Mouse (Mus musculus) heart, adult 2 months (tissue): ENCODE measurements at regions not wholly inside any gene's neighbourhood (a gene's known extent, or its start where the extent isn't known, plus 50 kb on each side); places are given as distances from the start of the nearest gene placed in this dataset.

Experiments used
- DNase-seq, 2 experiments: peaks; one replicate each; pipeline ENCODE4 v3.0.0; 2021
- H3K27ac ChIP-seq: fragments of 200-600 bp; 2 replicates; pipeline ENCODE4 v1.8.1; 2022
- H3K27me3 ChIP-seq: fragments of 200-500 bp; 2 replicates; pipeline ENCODE4 v1.6.1; 2012; ENCODE audit warnings: mild to moderate bottlenecking, low read length, inconsistent platforms, mixed read lengths; ENCODE audit not compliant: control insufficient read depth, insufficient read depth
- H3K36me3 ChIP-seq: fragments of 200-500 bp; 2 replicates; pipeline ENCODE4 v1.6.1; 2012; ENCODE audit warnings: low read length, inconsistent platforms; ENCODE audit not compliant: control insufficient read depth, insufficient read depth
- H3K4me1 ChIP-seq: fragments of 200-500 bp; 2 replicates; pipeline ENCODE4 v1.6.1; 2011; ENCODE audit warnings: low read length; ENCODE audit not compliant: control insufficient read depth, insufficient read depth
- H3K4me3 ChIP-seq: fragments of 200-600 bp; 2 replicates; pipeline ENCODE4 v1.8.1; 2022
- H3K79me2 ChIP-seq: fragments of 200-500 bp; replicated peaks from 2 replicates; pipeline ENCODE4 v1.6.1; 2012; ENCODE audit warnings: mild to moderate bottlenecking, inconsistent platforms, low read length, moderate library complexity, mixed read lengths; ENCODE audit not compliant: control insufficient read depth, insufficient read depth
- H3K9ac ChIP-seq: fragments of 200-500 bp; 2 replicates; pipeline ENCODE4 v1.6.1; 2012; ENCODE audit warnings: low read depth, mild to moderate bottlenecking, control low read depth, inconsistent platforms, low read length, mixed read lengths
- CTCF ChIP-seq: fragments of 200-600 bp; IDR thresholded peaks from 2 replicates; pipeline ENCODE4 v1.8.1; 2022; ENCODE audit warnings: antibody characterized with exemption, mild to moderate bottlenecking, moderate library complexity
- EP300 ChIP-seq: fragments of 200-500 bp; IDR thresholded peaks from 2 replicates; pipeline ENCODE4 v1.6.1; 2011; ENCODE audit warnings: low read depth, low read length, control low read depth; ENCODE audit not compliant: insufficient read depth
- POLR2A ChIP-seq: fragments of 200-500 bp; IDR thresholded peaks from 2 replicates; pipeline ENCODE4 v1.6.1; 2011; ENCODE audit warnings: mild to moderate bottlenecking, low read depth, low read length, control low read depth; ENCODE audit not compliant: insufficient read depth
- WGBS: fragments of 180-500 bp; shearing (Covaris S2); methylation state at CpG from one replicate; pipeline ENCODE4 v1.1.7; 2018; 5-methylcytosine and 5-hydroxymethylcytosine counted together
- intact Hi-C: fragments of 180-260 bp; cut with DNase I; formaldehyde crosslinking; loops from one replicate; pipeline ENCODE4 v1.15.1; 2025

DNA sequence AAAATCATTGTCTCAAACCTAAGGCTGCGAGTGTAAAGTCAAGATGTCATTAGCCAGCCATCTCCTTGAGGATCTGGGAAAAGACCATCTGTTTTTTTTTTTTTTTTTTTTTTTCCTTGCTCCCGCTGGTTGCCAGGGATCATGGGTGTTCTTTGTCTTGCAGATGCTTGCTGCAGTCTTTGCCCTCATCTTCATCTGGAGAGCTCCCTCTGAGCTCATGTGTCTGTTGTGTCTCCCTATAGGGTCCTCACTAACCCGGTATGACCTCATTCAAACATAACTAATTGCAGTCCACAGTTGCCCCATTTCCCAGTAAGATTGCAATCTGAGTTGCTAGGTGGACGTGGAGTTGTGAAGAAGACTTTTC lies 77.3 kb upstream of the Bbx start:
- H3K4me1 ChIP-seq: no peaks in the 10 kb centered on the region
- intact Hi-C loops: no loop called here
- TF ChIP-seq EP300: no peak
- no peak for DNase-seq
- no peak overlapping the region for H3K9ac ChIP-seq
- H3K36me3 ChIP-seq: no peaks in the 10 kb centered on the region
- no peaks in the 10 kb centered on the region for H3K27me3 ChIP-seq
- H3K79me2 ChIP-seq: no peaks in the 10 kb centered on the region
- WGBS: 60% methylated on average over 4 of the region's 4 CpGs
- H3K27ac ChIP-seq: no peak overlapping the region
- H3K4me3 ChIP-seq: no peak overlapping the region

DNA sequence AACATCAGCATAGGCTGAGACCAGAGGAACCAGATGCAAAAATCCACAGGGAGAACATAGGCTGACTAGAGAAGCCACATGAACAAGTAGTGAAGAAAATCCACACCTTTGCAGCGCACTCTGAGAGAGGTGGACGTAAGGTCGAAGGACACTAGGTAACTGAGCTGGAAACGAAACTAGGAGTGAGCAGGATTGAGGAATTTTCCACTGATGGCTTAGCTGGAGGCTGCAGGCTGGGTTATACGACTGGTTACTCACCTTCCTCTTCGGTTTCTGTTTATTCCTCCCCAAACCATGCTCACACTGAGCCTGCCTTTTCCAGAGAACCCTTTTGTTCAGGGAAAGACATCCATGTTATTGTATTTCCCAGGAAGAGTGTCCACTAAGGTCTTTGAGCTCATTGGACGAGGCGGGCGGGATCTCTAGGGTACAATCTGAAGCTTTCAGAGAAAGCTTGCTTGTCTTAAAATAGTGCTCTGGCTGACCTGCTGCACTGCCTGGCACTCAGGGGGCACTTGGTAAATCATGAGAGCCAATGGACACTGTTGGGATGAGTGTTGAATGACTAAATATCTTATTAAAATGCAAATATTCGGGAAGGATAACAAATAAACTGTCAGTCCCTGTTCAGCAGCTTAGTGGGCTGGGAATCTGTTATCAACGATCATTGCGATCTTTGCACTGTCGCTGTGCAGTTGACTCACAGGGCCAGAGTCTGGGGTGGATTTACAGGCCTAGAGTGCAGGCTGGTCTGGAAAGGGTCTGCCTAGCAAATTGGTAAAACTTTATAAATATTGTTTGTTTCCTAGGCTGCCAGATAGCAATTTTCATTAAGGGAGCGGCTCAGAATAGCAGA lies 76.7 kb upstream of the Bbx start:
- no peaks in the 10 kb centered on the region for H3K4me1 ChIP-seq
- no peak for DNase-seq
- H3K9ac ChIP-seq: no peak overlapping the region
- TF ChIP-seq EP300: no peak
- WGBS: 76% methylated on average over 14 of the region's 14 CpGs
- no peaks in the 10 kb centered on the region for H3K79me2 ChIP-seq
- H3K4me3 ChIP-seq: no peak overlapping the region
- intact Hi-C loops: no loop called here
- H3K36me3 ChIP-seq: no peaks in the 10 kb centered on the region
- H3K27ac ChIP-seq: no peak overlapping the region
- H3K27me3 ChIP-seq: no peaks in the 10 kb centered on the region

DNA sequence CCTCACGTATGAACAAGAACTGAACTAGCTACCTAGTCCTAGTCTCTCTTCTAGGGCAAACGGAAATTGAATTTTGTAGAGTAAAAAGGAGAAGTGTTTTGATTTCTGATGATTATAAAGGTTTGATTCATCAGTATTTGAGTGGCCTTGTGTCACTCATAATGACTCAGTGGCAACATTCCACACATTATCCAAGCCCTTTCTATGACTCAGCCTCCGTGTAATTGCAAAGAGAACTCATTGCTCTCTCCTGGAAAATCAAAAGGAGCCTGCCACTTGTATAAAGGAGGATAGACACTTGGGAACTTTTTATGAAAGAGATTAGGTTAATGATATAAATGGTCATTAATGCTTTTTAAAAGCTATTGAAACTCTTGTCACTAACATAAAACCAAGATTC lies 72.4 kb upstream of the Bbx start:
- TF ChIP-seq CTCF (no peak), POLR2A (no peak), EP300 (no peak)
- DNase-seq: no peak
- no peak overlapping the region for H3K4me3 ChIP-seq
- H3K4me1 ChIP-seq: no peaks in the 10 kb centered on the region
- no peak overlapping the region for H3K27ac ChIP-seq
- H3K9ac ChIP-seq: no peak overlapping the region
- WGBS: 59% methylated on average over 3 of the region's 3 CpGs
- H3K36me3 ChIP-seq: no peaks in the 10 kb centered on the region
- intact Hi-C loops: no loop called here
- no peaks in the 10 kb centered on the region for H3K27me3 ChIP-seq
- H3K79me2 ChIP-seq: no peaks in the 10 kb centered on the region

DNA sequence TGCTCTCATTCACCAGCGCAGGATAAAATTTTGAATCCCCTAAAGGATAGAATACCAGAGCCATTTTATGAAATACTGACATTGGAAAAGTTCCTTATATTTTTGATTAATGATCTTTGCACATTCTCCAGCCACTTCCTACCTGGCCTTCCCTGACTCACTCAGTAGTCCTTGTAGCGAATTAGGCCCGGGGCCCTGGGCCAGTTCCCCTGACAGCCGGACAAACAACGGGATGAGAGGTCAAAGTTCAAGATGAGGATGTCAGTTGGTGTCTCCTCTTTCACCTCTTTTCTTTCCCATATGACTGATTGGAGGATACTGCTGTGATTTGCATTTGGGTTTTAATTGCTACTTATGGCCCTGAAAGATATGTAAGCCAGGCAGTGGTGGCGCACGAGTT lies 66.7 kb upstream of the Bbx start:
- Histone ChIP-seq H3K27me3 (no peaks in the 10 kb centered on the region), H3K4me3 (no peak overlapping the region), H3K79me2 (no peaks in the 10 kb centered on the region), H3K27ac (no peak overlapping the region), H3K4me1 (no peaks in the 10 kb centered on the region), H3K36me3 (no peaks in the 10 kb centered on the region), H3K9ac (no peak overlapping the region)
- intact Hi-C loops: no loop called here
- TF ChIP-seq POLR2A (no peak), CTCF (no peak), EP300 (no peak)
- 77% methylated on average over 7 of the region's 7 CpGs for WGBS
- no peak for DNase-seq

DNA sequence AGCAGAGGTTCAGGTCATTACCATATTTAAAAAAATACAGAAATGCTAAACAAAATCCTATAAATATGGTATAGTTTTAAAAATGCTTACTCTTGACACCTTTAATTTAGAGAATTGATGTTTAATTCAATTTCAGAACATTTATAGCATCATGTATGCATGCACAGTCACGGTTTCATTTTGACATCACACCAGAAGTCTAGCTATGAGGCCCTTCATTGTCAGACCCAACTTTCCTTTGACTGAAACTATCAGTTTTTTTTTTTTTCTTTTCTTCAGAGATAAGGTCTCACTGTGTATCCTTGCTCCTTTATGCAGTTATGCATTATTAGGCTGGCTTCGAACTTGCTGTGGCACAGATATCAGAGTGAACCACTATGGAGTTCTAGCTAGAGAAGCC lies 61.5 kb upstream of the Bbx start:
- DNase-seq: no peak
- H3K4me1 ChIP-seq: no peaks in the 10 kb centered on the region
- no peaks in the 10 kb centered on the region for H3K36me3 ChIP-seq
- 97% methylated on average over 2 of the region's 2 CpGs for WGBS
- TF ChIP-seq POLR2A: no peak
- no peak for TF ChIP-seq CTCF
- no peak for TF ChIP-seq EP300
- H3K79me2 ChIP-seq: no peaks in the 10 kb centered on the region
- H3K4me3 ChIP-seq: no peak overlapping the region
- intact Hi-C loops: no loop called here
- H3K27me3 ChIP-seq: no peaks in the 10 kb centered on the region
- H3K9ac ChIP-seq: no peak overlapping the region
- no peak overlapping the region for H3K27ac ChIP-seq

DNA sequence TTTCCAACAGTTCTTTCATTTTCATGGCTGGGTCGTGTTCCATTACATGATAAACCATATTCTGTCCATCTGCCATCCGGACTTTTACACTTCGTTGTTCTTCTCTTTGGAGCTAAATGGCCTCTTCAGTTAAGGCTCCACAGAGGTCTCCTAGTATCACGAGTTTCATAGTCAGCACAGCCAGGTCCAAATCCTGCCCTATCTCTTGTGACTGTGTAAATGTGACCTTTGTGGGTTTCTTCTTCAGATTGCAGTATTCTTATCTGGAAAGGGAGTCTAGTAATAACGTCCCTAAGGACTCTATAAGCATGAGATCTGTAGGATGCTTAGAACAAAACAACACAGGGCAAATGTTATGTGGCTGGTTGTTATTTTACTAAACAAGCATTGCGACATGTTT lies 57.1 kb upstream of the Bbx start:
- Histone ChIP-seq H3K36me3 (no peaks in the 10 kb centered on the region), H3K27ac (no peak overlapping the region), H3K9ac (no peak overlapping the region), H3K4me1 (no peaks in the 10 kb centered on the region), H3K4me3 (no peak overlapping the region), H3K79me2 (no peaks in the 10 kb centered on the region), H3K27me3 (no peaks in the 10 kb centered on the region)
- WGBS: 70% methylated on average over 6 of the region's 6 CpGs
- TF ChIP-seq EP300: no peak
- TF ChIP-seq POLR2A: no peak
- no peak for TF ChIP-seq CTCF
- intact Hi-C loops: no loop called here
- no peak for DNase-seq
